Mouse (Mus musculus) liver, embryonic 14.5 days (tissue): ENCODE measurements around the gene Optn.

ENCODE experiments used
- CTCF ChIP-seq: IDR thresholded peaks from 2 replicates; pipeline ENCODE4 v1.5.1; 2016; ENCODE audit warnings: antibody characterized with exemption, low read depth, control low read depth
- EP300 ChIP-seq: IDR thresholded peaks from 2 replicates; pipeline ENCODE4 v1.6.1; 2016; ENCODE audit warnings: antibody characterized with exemption, low read depth

DNA sequence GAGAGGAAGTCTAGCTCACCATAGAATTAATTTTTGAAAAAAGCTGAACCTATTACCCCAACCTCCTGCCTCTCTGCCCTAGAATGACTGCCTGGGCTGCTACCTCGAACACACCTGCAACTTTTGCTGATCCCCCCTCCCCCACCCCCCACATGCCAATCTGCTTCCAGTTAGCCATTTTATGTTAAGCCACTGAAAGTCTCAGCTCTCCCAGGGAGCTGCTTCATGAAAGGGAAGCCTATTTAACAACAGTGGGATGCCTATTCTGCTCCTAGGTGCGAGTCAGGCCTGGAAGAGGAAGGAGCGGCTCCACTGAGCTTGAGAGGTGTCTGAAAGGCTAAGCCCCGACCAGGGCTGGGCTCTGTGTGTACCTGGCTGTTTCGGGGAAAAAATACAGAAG, 79.9 kb downstream of the Optn start:
- no peak for TF ChIP-seq CTCF
- no peak for TF ChIP-seq EP300
